Mouse (Mus musculus): Measurements from ENCODE around the gene Sfrp4.

Sfrp4 gene

GRCm38 (mm10) chr13:19630768-19631709 lies 8.1 kb downstream of the Sfrp4 start:
- peak in 1 of 2 experiments; percentile 4 for DNase-seq (ENCODE audit: low spot score in 2 of 2)

GRCm38 (mm10) chr13:19636131-19636530 lies 13.2 kb downstream of the Sfrp4 start:
- DNase-seq (ENCODE audit: low spot score in 2 of 2) = no peak

GRCm38 (mm10) chr13:19640203-19640851 lies 17.4 kb downstream of the Sfrp4 start:
- no peak for DNase-seq (ENCODE audit: low spot score in 2 of 2)

- DNase-seq (ENCODE audit: low spot score in 2 of 2) = no peak
These were observed 20.6 kb downstream of the Sfrp4 start for GRCm38 (mm10) chr13:19643519-19643918.

- DNase-seq (ENCODE audit: low spot score in 2 of 2) = no peak
These were observed 21.3 kb downstream of the Sfrp4 start for GRCm38 (mm10) chr13:19644225-19644624.

- peak in 1 of 2 experiments; percentile 51 for DNase-seq (ENCODE audit: low spot score in 2 of 2)
These were observed 26.9 kb downstream of the Sfrp4 start for GRCm38 (mm10) chr13:19649824-19650223.

GRCm38 (mm10) chr13:19652405-19652804 lies 29.5 kb downstream of the Sfrp4 start:
- DNase-seq (ENCODE audit: low spot score in 2 of 2) = no peak

- no peak for DNase-seq (ENCODE audit: low spot score in 2 of 2)
These were observed 45.6 kb downstream of the Sfrp4 start for GRCm38 (mm10) chr13:19668355-19669140.

- no peak for DNase-seq (ENCODE audit: low spot score in 2 of 2)
These were observed 51.1 kb downstream of the Sfrp4 start for GRCm38 (mm10) chr13:19674025-19674424.

- DNase-seq (ENCODE audit: low spot score in 2 of 2) = no peak
These were observed 51.7 kb downstream of the Sfrp4 start for GRCm38 (mm10) chr13:19674601-19675000.
